10 mouse cellular contexts compared by ENCODE assay signal in the genomic region with DNA sequence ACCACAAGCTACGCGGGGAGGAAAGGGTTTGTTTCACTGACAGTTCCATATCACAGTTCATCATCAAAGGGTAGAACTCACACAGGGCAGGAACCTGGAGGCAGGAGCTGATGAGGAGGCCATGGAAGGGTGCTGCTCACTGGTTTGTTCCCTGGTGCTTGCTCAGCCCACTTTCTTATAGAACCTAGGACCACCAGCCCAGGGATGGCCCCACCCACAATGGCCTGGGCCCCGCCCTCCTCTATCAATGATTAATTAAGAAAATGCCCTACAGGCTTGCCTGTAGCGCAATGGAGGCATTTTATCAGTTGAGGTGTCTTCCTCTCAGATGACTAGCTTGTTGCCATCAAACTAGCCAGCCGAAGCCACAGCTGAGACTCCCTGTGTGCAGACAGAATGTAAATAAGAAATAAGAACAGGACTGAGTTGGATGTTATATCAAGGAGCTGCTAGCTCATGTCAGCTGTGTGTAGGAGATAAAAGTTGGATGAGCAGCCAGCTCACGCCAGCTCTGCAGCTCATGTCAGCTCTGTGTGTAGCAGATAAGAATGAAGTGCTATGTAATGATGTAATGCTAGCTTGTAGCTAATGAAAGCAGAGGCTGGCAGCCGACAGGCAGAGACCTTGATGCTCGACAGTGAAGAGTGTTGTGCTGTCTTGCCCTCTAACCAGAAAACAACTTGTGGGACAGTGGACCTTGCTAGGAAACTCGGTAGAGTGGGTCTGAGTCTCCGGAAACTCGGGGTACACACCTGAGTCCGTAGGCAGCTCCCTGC.
DNase-seq lines count a peak whose midpoint lies in the region; ATAC-seq and TF ChIP-seq lines count a peak whose summit lies in the region.
"Had no signal": no experiment of that assay in that cellular context is flagged by ENCODE, and none has a peak within 500 bp of the region (broad histone marks: within the 10 kb centered on the region; RNA-seq: fewer than 3 reads in every experiment).

No protein-coding gene starts in this region.

- H3K4me3 ChIP-seq in bone marrow, adult 2 months (replicated peaks; ENCODE audit: control insufficient read depth, low read depth, low read length), result peak overlapping the region; percentile 58
- H3K4me3 ChIP-seq in midbrain, embryonic 12.5 days, result no peak overlapping the region
- no peak overlapping the region for H3K4me3 ChIP-seq in kidney, embryonic 16.5 days (ENCODE audit: low read length)
- H3K4me3 ChIP-seq: limb, embryonic 15.5 days had no signal

- no peaks in the 10 kb centered on the region for H3K9me3 ChIP-seq in midbrain, embryonic 12.5 days
- H3K9me3 ChIP-seq in kidney, embryonic 16.5 days (ENCODE audit: low read length), result no peaks in the 10 kb centered on the region
- H3K9me3 ChIP-seq: limb, embryonic 15.5 days had no signal

- no peak overlapping the region for H3K9ac ChIP-seq in midbrain, embryonic 12.5 days (replicated peaks)
- H3K9ac ChIP-seq in kidney, embryonic 16.5 days (replicated peaks; ENCODE audit: low read length), result no peak overlapping the region
- H3K9ac ChIP-seq: limb, embryonic 15.5 days had no signal

- TF ChIP-seq CTCF in bone marrow, adult 2 months (IDR thresholded peaks at IDR 0.05; ENCODE audit: control insufficient read depth, insufficient read depth, low read length), result no peak

- peaks cover 1% of the 10 kb centered on the region; the same call in 1 of the 2 replicates for H3K4me1 ChIP-seq in bone marrow, adult 2 months (ENCODE audit: control insufficient read depth, insufficient read depth, low read length)
- no peaks in the 10 kb centered on the region for H3K4me1 ChIP-seq in midbrain, embryonic 12.5 days
- H3K4me1 ChIP-seq in kidney, embryonic 16.5 days (ENCODE audit: insufficient read depth, low read length), result peaks cover 7% of the 10 kb centered on the region

- H3K36me3 ChIP-seq in midbrain, embryonic 12.5 days, result no peaks in the 10 kb centered on the region
- no peaks in the 10 kb centered on the region for H3K36me3 ChIP-seq in kidney, embryonic 16.5 days (ENCODE audit: insufficient read depth, low read length)
- H3K36me3 ChIP-seq: limb, embryonic 15.5 days had no signal

- ATAC-seq in midbrain, embryonic 12.5 days (ENCODE audit: low FRiP score, low read depth), result 0 out of 2 replicates have a peak, but pooled peaks have one; percentile 38
- ATAC-seq in kidney, embryonic 16.5 days (ENCODE audit: low FRiP score, low TSS enrichment), result no peak

- WGBS in bone marrow, adult 2 months, result 57% methylated on average over 12 of the region's 12 CpGs
- 84% methylated on average over 12 of the region's 12 CpGs for WGBS in midbrain, embryonic 12.5 days
- 79% methylated on average over 12 of the region's 12 CpGs for WGBS in kidney, embryonic 16.5 days

- peak overlapping the region; percentile 90 for H3K27ac ChIP-seq in bone marrow, adult 2 months (ENCODE audit: control insufficient read depth, insufficient read depth, low read depth, low read length, poor library complexity)
- H3K27ac ChIP-seq in midbrain, embryonic 12.5 days (replicated peaks), result peak overlapping the region; percentile 40; the same call in 1 of the 2 replicates
- no peak overlapping the region for H3K27ac ChIP-seq in kidney, embryonic 16.5 days (ENCODE audit: low read length)
- H3K27ac ChIP-seq: limb, embryonic 15.5 days had no signal

- peak; percentile 56 for TF ChIP-seq POLR2A in bone marrow, adult 2 months (IDR thresholded peaks at IDR 0.05; ENCODE audit: borderline replicate concordance, control insufficient read depth, low read depth, low read length)

- peak; percentile 6 to 34 for DNase-seq in adrenal gland, postnatal 36 days
- DNase-seq in adrenal gland, postnatal 25 days, result no peak
- DNase-seq in heart, postnatal 4 days, result peak; percentile 35
- no peak for DNase-seq in layer of hippocampus, postnatal 36 days
- no peak for DNase-seq in testis, postnatal 14 days (ENCODE audit: low spot score)
- DNase-seq: gastrocnemius, postnatal 10 days had no signal

- H3K4me2 ChIP-seq in midbrain, embryonic 12.5 days (replicated peaks), result no peak overlapping the region
- H3K4me2 ChIP-seq in kidney, embryonic 16.5 days (replicated peaks; ENCODE audit: low read depth, low read length), result no peak overlapping the region
- H3K4me2 ChIP-seq: limb, embryonic 15.5 days had no signal

- no peaks in the 10 kb centered on the region for H3K27me3 ChIP-seq in midbrain, embryonic 12.5 days
- H3K27me3 ChIP-seq in kidney, embryonic 16.5 days (ENCODE audit: insufficient read depth, low read length), result no peaks in the 10 kb centered on the region
- H3K27me3 ChIP-seq: limb, embryonic 15.5 days had no signal

Comparison
In these comparisons a context has a peak if more than half of its experiments do, and no peak if none do; other contexts are left out.
1. DNase-seq: peak in adrenal gland, postnatal 36 days (2 of 2) and heart, postnatal 4 days (single experiment); none in adrenal gland, postnatal 25 days (single experiment), layer of hippocampus, postnatal 36 days (0 of 2) and testis, postnatal 14 days (single experiment).